Mouse (Mus musculus): ENCODE measurements around the gene Hist2h2ab. TPM values are rescaled to one million over a fixed set of nuclear protein-coding genes. Genes with fewer than 3 reads are reported as not detected.
A peak's percentile ranks its signal among the peaks of the same experiment; 100 is the strongest.

Hist2h2ab gene
- polyA plus RNA-seq, 1 experiment, result not detected

- H3K27me3 ChIP-seq (ENCODE audit: control insufficient read depth, insufficient read depth, insufficient read length), result no peaks in the 10 kb centered on the region
- TF ChIP-seq MYOD1 (IDR thresholded peaks at IDR 0.05; ENCODE audit: control insufficient read depth in 1 of 3, insufficient read length in 2 of 3, low read depth in 2 of 3) (no peak), USF1 (IDR thresholded peaks at IDR 0.05; ENCODE audit: low read depth) (no peak), POLR2A (IDR thresholded peaks at IDR 0.05; ENCODE audit: insufficient read length, low read depth) (no peak), TCF12 (IDR thresholded peaks at IDR 0.05; ENCODE audit: insufficient read depth, poor library complexity, severe bottlenecking) (no peak), POLR2AphosphoS2 (IDR thresholded peaks at IDR 0.05; ENCODE audit: insufficient read length, low read depth) (no peak), SRF (IDR thresholded peaks at IDR 0.05; ENCODE audit: control insufficient read depth, insufficient read length, low read depth) (no peak)
- H3K4me2 ChIP-seq (ENCODE audit: low read depth), result no peak overlapping the region
- H3K4me3 ChIP-seq, result no peak overlapping the region
- H3K36me3 ChIP-seq (ENCODE audit: control insufficient read depth, insufficient read depth), result peaks cover 11% of the 10 kb centered on the region
- H3ac ChIP-seq (ENCODE audit: control insufficient read depth, insufficient read length), result no peak overlapping the region
- H3K79me2 ChIP-seq (ENCODE audit: control insufficient read depth, insufficient read depth), result no peaks in the 10 kb centered on the region
Observed at GRCm38 (mm10) chr3:96182382-96182776, 37.3 kb upstream of the Hist2h2ab start.

GRCm38 (mm10) chr3:96192977-96193376, 26.7 kb upstream of the Hist2h2ab start:
- no peak for TF ChIP-seq TCF12 (IDR thresholded peaks at IDR 0.05; ENCODE audit: insufficient read depth, poor library complexity, severe bottlenecking)
- no peak for TF ChIP-seq SRF (IDR thresholded peaks at IDR 0.05; ENCODE audit: control insufficient read depth, insufficient read length, low read depth)
- no peak for TF ChIP-seq MYOG (IDR thresholded peaks at IDR 0.05; ENCODE audit: control insufficient read depth in 1 of 3, insufficient read depth in 1 of 3, insufficient read length in 2 of 3, low read depth in 2 of 3)
- no peak for TF ChIP-seq REST (IDR thresholded peaks at IDR 0.05; ENCODE audit: insufficient read depth, insufficient read length)
- TF ChIP-seq TCF3 (IDR thresholded peaks at IDR 0.05; ENCODE audit: insufficient read length, low read depth), result no peak
- Histone ChIP-seq H3K27me3 (ENCODE audit: control insufficient read depth, insufficient read depth, insufficient read length) (no peaks in the 10 kb centered on the region), H3K4me3 (no peak overlapping the region), H3K79me2 (ENCODE audit: control insufficient read depth, insufficient read depth) (no peaks in the 10 kb centered on the region), H3K4me2 (ENCODE audit: low read depth) (no peak overlapping the region), H3K36me3 (ENCODE audit: control insufficient read depth, insufficient read depth) (no peaks in the 10 kb centered on the region), H3ac (ENCODE audit: control insufficient read depth, insufficient read length) (no peak overlapping the region)

GRCm38 (mm10) chr3:96194966-96195365, 24.7 kb upstream of the Hist2h2ab start:
- Histone ChIP-seq H3ac (ENCODE audit: control insufficient read depth, insufficient read length) (no peak overlapping the region), H3K4me2 (ENCODE audit: low read depth) (no peak overlapping the region), H3K27me3 (ENCODE audit: control insufficient read depth, insufficient read depth, insufficient read length) (no peaks in the 10 kb centered on the region), H3K4me3 (no peak overlapping the region), H3K36me3 (ENCODE audit: control insufficient read depth, insufficient read depth) (no peaks in the 10 kb centered on the region), H3K79me2 (ENCODE audit: control insufficient read depth, insufficient read depth) (no peaks in the 10 kb centered on the region)
- TF ChIP-seq POLR2AphosphoS2 (IDR thresholded peaks at IDR 0.05; ENCODE audit: insufficient read length, low read depth), result peak; percentile 47
- no peak for TF ChIP-seq TCF12 (IDR thresholded peaks at IDR 0.05; ENCODE audit: insufficient read depth, poor library complexity, severe bottlenecking)

GRCm38 (mm10) chr3:96195616-96196313, 23.9 kb upstream of the Hist2h2ab start:
- TF ChIP-seq MYOD1 (IDR thresholded peaks at IDR 0.05; ENCODE audit: control insufficient read depth in 1 of 3, insufficient read length in 2 of 3, low read depth in 2 of 3) (no peak), SRF (IDR thresholded peaks at IDR 0.05; ENCODE audit: control insufficient read depth, insufficient read length, low read depth) (no peak), MAX (IDR thresholded peaks at IDR 0.05; ENCODE audit: low read depth) (no peak), POLR2A (IDR thresholded peaks at IDR 0.05; ENCODE audit: insufficient read length, low read depth) (no peak), USF1 (IDR thresholded peaks at IDR 0.05; ENCODE audit: low read depth) (no peak), MYOG (IDR thresholded peaks at IDR 0.05; ENCODE audit: control insufficient read depth in 1 of 3, insufficient read depth in 1 of 3, insufficient read length in 2 of 3, low read depth in 2 of 3) (no peak), TCF3 (IDR thresholded peaks at IDR 0.05; ENCODE audit: insufficient read length, low read depth) (no peak), REST (IDR thresholded peaks at IDR 0.05; ENCODE audit: insufficient read depth, insufficient read length) (no peak), TCF12 (IDR thresholded peaks at IDR 0.05; ENCODE audit: insufficient read depth, poor library complexity, severe bottlenecking) (no peak), CEBPB (IDR thresholded peaks at IDR 0.05; ENCODE audit: insufficient read depth, poor library complexity, severe bottlenecking) (no peak), POLR2AphosphoS2 (IDR thresholded peaks at IDR 0.05; ENCODE audit: insufficient read length, low read depth) (no peak), E2F4 (IDR thresholded peaks at IDR 0.05; ENCODE audit: insufficient read depth) (no peak)
- no peaks in the 10 kb centered on the region for H3K36me3 ChIP-seq (ENCODE audit: control insufficient read depth, insufficient read depth)
- no peak overlapping the region for H3K4me3 ChIP-seq
- no peak overlapping the region for H3K4me2 ChIP-seq (ENCODE audit: low read depth)
- no peaks in the 10 kb centered on the region for H3K27me3 ChIP-seq (ENCODE audit: control insufficient read depth, insufficient read depth, insufficient read length)
- no peak overlapping the region for H3ac ChIP-seq (ENCODE audit: control insufficient read depth, insufficient read length)
- H3K79me2 ChIP-seq (ENCODE audit: control insufficient read depth, insufficient read depth), result no peaks in the 10 kb centered on the region

- H3K27me3 ChIP-seq (ENCODE audit: control insufficient read depth, insufficient read depth, insufficient read length), result no peaks in the 10 kb centered on the region
- H3K4me2 ChIP-seq (ENCODE audit: low read depth), result peak overlapping the region; percentile 86
- TF ChIP-seq MAX (IDR thresholded peaks at IDR 0.05; ENCODE audit: low read depth) (no peak), MYOD1 (IDR thresholded peaks at IDR 0.05; ENCODE audit: control insufficient read depth in 1 of 3, insufficient read length in 2 of 3, low read depth in 2 of 3) (no peak), USF1 (IDR thresholded peaks at IDR 0.05; ENCODE audit: low read depth) (no peak), TCF3 (IDR thresholded peaks at IDR 0.05; ENCODE audit: insufficient read length, low read depth) (no peak), E2F4 (IDR thresholded peaks at IDR 0.05; ENCODE audit: insufficient read depth) (no peak), SRF (IDR thresholded peaks at IDR 0.05; ENCODE audit: control insufficient read depth, insufficient read length, low read depth) (no peak), POLR2AphosphoS2 (IDR thresholded peaks at IDR 0.05; ENCODE audit: insufficient read length, low read depth) (no peak)
- H3ac ChIP-seq (ENCODE audit: control insufficient read depth, insufficient read length), result peak overlapping the region; percentile 26
- no peaks in the 10 kb centered on the region for H3K36me3 ChIP-seq (ENCODE audit: control insufficient read depth, insufficient read depth)
- H3K4me3 ChIP-seq, result peak overlapping the region; percentile 48
- no peaks in the 10 kb centered on the region for H3K79me2 ChIP-seq (ENCODE audit: control insufficient read depth, insufficient read depth)
Observed at GRCm38 (mm10) chr3:96196437-96197128, 23.1 kb upstream of the Hist2h2ab start.
